Mouse (Mus musculus): ENCODE data around the gene Mapkapk5. TPM values are rescaled to one million over a fixed set of nuclear protein-coding genes. Genes with fewer than 3 reads are reported as not detected.
A peak's percentile ranks its signal among the peaks of the same experiment; 100 is the strongest.

The Mapkapk5 gene
- polyA plus RNA-seq, 1 experiment from 2014 or later, result 68.8 TPM

GRCm38 (mm10) chr5:121484801-121485200 lies 60.9 kb downstream of the Mapkapk5 start:
- DNase-seq, result no peak
- 81% methylated on average over 5 of the region's 5 CpGs for WGBS

GRCm38 (mm10) chr5:121477680-121478079 lies 68.0 kb downstream of the Mapkapk5 start:
- H3K27me3 ChIP-seq (ENCODE audit: control insufficient read depth, insufficient read depth, low read length), result no peaks in the 10 kb centered on the region
- no peaks in the 10 kb centered on the region for H3K4me1 ChIP-seq (ENCODE audit: control insufficient read depth, insufficient read depth, low read length)
- 34% methylated on average over 3 of the region's 3 CpGs for WGBS
- no peak overlapping the region for H3K9ac ChIP-seq (replicated peaks; ENCODE audit: low read length)
- H3K9me3 ChIP-seq (ENCODE audit: control insufficient read depth, low read length), result no peaks in the 10 kb centered on the region
- H3K4me2 ChIP-seq (ENCODE audit: low read length), result no peak overlapping the region
- ATAC-seq (ENCODE audit: low FRiP score, low TSS enrichment) (no peak), DNase-seq (peak; percentile 92)
- no peaks in the 10 kb centered on the region for H3K36me3 ChIP-seq (ENCODE audit: control insufficient read depth, insufficient read depth, low read length)
- H3K4me3 ChIP-seq (replicated peaks; ENCODE audit: low read depth, low read length), result no peak overlapping the region
- no peak overlapping the region for H3K27ac ChIP-seq (replicated peaks; ENCODE audit: low read depth, low read length)

More at GRCm38 (mm10) chr5:121484801-121485200, 60.9 kb downstream of the Mapkapk5 start:
- no peak for ATAC-seq (ENCODE audit: low FRiP score, low TSS enrichment)
- Histone ChIP-seq H3K4me2 (ENCODE audit: low read length) (no peak overlapping the region), H3K9ac (replicated peaks; ENCODE audit: low read length) (no peak overlapping the region), H3K9me3 (ENCODE audit: control insufficient read depth, low read length) (no peaks in the 10 kb centered on the region), H3K4me3 (replicated peaks; ENCODE audit: low read depth, low read length) (no peak overlapping the region), H3K27me3 (ENCODE audit: control insufficient read depth, insufficient read depth, low read length) (no peaks in the 10 kb centered on the region), H3K27ac (replicated peaks; ENCODE audit: low read depth, low read length) (no peak overlapping the region), H3K36me3 (ENCODE audit: control insufficient read depth, insufficient read depth, low read length) (no peaks in the 10 kb centered on the region), H3K4me1 (ENCODE audit: control insufficient read depth, insufficient read depth, low read length) (no peaks in the 10 kb centered on the region)

- no peaks in the 10 kb centered on the region for H3K36me3 ChIP-seq (ENCODE audit: control insufficient read depth, insufficient read depth, low read length)
- ATAC-seq (ENCODE audit: low FRiP score, low TSS enrichment) (no peak), DNase-seq (no peak)
- no peaks in the 10 kb centered on the region for H3K9me3 ChIP-seq (ENCODE audit: control insufficient read depth, low read length)
- H3K9ac ChIP-seq (replicated peaks; ENCODE audit: low read length), result no peak overlapping the region
- no peaks in the 10 kb centered on the region for H3K4me1 ChIP-seq (ENCODE audit: control insufficient read depth, insufficient read depth, low read length)
- no peak overlapping the region for H3K27ac ChIP-seq (replicated peaks; ENCODE audit: low read depth, low read length)
- 88% methylated on average over 1 of the region's 1 CpGs for WGBS
- H3K4me3 ChIP-seq (replicated peaks; ENCODE audit: low read depth, low read length), result no peak overlapping the region
- H3K27me3 ChIP-seq (ENCODE audit: control insufficient read depth, insufficient read depth, low read length), result no peaks in the 10 kb centered on the region
- H3K4me2 ChIP-seq (ENCODE audit: low read length), result no peak overlapping the region
These were observed 69.7 kb downstream of the Mapkapk5 start for GRCm38 (mm10) chr5:121476040-121476439.

Other genes starting within 250 kb of the Mapkapk5 start
- 137 and 146 TPM in 2 replicates for gene Trafd1, start 160.3 kb downstream of the Mapkapk5 start, polyA plus RNA-seq (2014; fragmentation: Nextera tagmentation; extraction: Ambion mirVana)
- 42.9 and 60.7 TPM in 2 replicates for gene Naa25, start 148.0 kb downstream of the Mapkapk5 start, polyA plus RNA-seq (2014; fragmentation: Nextera tagmentation; extraction: Ambion mirVana)
- gene Tmem116, start 94.0 kb downstream of the Mapkapk5 start, polyA plus RNA-seq (2014; fragmentation: Nextera tagmentation; extraction: Ambion mirVana), result 1.7 and 2.0 TPM in 2 replicates
- gene Erp29, start 93.4 kb downstream of the Mapkapk5 start, polyA plus RNA-seq (2014; fragmentation: Nextera tagmentation; extraction: Ambion mirVana), result 129 and 151 TPM in 2 replicates
- 0.08 TPM in 1 of 2 replicates, not detected in the other for gene Adam1b, start 42.5 kb downstream of the Mapkapk5 start, polyA plus RNA-seq (2014; fragmentation: Nextera tagmentation; extraction: Ambion mirVana)
- 6.8 and 6.9 TPM in 2 replicates for gene Adam1a, start 423 bp downstream of the Mapkapk5 start, polyA plus RNA-seq (2014; fragmentation: Nextera tagmentation; extraction: Ambion mirVana)
- gene Gm42878, start 423 bp downstream of the Mapkapk5 start, polyA plus RNA-seq (2014; fragmentation: Nextera tagmentation; extraction: Ambion mirVana), result not detected in 2 replicates
- 41.8 and 64.1 TPM in 2 replicates for gene Aldh2, start 47.9 kb upstream of the Mapkapk5 start, polyA plus RNA-seq (2014; fragmentation: Nextera tagmentation; extraction: Ambion mirVana)
- gene Acad12, start 73.0 kb upstream of the Mapkapk5 start, polyA plus RNA-seq (2014; fragmentation: Nextera tagmentation; extraction: Ambion mirVana), result 1.2 and 1.7 TPM in 2 replicates
- 1.4 and 2.4 TPM in 2 replicates for gene Acad10, start 114.6 kb upstream of the Mapkapk5 start, polyA plus RNA-seq (2014; fragmentation: Nextera tagmentation; extraction: Ambion mirVana)
- 39.1 and 47.6 TPM in 2 replicates for gene Brap, start 114.7 kb upstream of the Mapkapk5 start, polyA plus RNA-seq (2014; fragmentation: Nextera tagmentation; extraction: Ambion mirVana)
- gene Atxn2, start 165.4 kb upstream of the Mapkapk5 start, polyA plus RNA-seq (2014; fragmentation: Nextera tagmentation; extraction: Ambion mirVana), result 85.3 and 92.2 TPM in 2 replicates